Mouse (Mus musculus): ENCODE data around the gene Synj1.
A peak's percentile ranks its signal among the peaks of the same experiment; 100 is the strongest.

Synj1 gene

GRCm38 (mm10) chr16:91011021-91011683 is at the start of gene Synj1:
Synj1 (minus strand) TSS chr16:91011308.
- DNase-seq (ENCODE audit: low spot score in 2 of 2) = peak; percentile 80 to 85

GRCm38 (mm10) chr16:91057741-91058140 is 46.6 kb upstream of the Synj1 start:
- DNase-seq (ENCODE audit: low spot score in 2 of 2) = no peak

DNA sequence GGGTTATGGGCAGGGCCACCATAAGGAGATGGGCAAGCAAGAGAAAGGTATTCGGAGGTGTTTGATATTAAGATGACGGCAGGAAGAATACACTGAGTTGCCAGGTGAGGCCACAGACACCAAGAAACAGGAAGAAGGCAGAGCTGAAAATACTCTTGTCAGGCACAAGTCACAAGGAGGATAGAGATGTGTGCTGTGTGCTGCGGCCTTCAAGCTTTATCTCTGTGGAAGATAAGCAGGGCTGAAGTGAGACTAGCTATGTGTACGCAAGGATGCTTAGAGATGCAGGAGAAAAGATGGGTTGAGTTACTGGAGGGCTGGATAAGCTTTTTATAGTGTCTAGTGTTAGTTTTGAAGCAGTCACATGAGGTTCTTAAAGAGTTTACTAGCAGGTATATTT is 46.2 kb upstream of the Synj1 start:
- DNase-seq (ENCODE audit: low spot score in 2 of 2) = no peak

DNA sequence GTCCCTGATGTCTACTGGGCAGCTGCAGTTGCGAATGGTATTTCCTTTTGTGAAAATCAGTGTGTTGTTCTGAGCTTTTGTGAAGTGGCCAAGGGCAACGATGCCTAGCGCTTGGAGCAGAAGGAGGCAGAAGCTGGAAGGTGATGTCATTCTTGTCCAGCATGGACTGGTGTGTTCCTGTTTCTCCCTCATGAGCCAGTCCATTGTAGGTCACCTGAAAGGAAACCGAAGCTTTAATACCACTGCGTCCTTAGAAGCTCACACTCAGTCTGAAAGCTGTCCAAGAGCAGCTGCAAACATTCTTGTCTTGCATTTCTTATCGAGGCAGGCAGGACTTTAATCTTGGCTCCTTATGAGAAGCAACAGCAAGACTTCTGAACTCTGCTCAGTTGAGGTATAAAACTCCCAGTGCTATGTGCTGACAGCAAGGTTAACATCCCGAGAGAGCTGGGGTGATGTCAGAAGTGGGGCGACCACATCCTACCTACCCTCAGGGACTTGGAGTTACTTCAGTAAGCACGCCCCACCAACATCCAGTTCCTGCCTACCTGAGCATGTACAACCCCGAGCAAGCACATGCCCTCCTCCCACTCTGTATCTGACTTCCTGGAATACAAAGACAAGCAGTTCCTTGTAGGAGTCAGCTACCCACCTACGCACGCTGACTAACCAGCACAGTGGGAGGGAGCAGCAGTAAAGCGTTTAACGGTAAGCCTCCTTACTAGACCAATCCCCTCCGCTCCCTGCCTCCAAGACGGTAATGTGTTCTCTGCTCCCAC is 45.1 kb upstream of the Synj1 start:
- DNase-seq (ENCODE audit: low spot score in 2 of 2) = no peak

GRCm38 (mm10) chr16:91055150-91055549 is 44.0 kb upstream of the Synj1 start:
- DNase-seq (ENCODE audit: low spot score in 2 of 2) = no peak

- DNase-seq (ENCODE audit: low spot score in 2 of 2) = no peak
Observed at GRCm38 (mm10) chr16:91053599-91053998, 42.5 kb upstream of the Synj1 start.

GRCm38 (mm10) chr16:91045511-91045910 is 34.4 kb upstream of the Synj1 start:
- DNase-seq (ENCODE audit: low spot score in 2 of 2) = peak; percentile 29 to 47

DNA sequence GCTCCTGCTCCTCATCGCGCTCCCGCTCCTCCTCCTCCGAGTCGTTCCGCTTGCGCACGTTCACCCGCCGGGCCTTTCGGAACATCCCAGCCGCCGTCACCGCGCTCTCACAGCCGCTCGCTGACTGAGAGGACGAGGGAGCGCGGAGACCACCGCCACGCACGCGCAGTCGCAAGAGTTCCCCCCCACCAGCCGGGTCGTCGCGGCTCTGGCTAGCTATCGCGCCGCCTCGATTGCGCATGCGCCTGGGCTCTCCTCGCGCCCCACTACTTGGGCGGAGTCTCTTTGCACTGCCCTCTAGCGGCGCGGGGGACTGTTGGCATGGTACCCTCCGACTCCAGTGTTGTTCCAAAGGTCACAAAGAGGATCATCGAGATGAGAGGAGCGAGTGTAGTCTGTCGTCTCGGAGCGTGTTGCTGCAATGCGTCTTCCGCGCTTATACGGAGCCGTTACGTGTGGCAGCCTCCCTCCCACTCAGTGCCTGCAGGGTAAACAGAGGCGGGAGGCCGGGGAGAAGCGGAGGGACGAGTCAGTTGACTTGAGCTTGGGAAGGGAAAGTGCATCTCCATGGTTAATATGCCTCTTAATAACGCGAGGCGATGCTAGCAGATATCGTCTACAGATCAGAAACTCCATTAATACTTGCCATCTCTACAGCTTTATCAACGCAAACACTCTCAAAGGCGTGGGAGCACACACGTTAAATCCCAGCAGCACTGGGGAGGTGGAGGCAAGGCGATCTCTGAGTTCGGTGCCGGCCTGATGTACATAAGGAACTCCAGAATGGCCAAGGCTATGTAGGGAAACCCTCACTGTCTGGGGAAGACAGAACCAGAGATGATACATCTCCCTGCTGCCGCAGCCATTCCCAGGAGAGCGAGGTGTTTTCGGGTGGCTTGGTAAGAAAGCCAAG is 33.4 kb upstream of the Synj1 start, which contains the start of gene Paxbp1:
TSS of gene Paxbp1 (minus strand) at position 274 of the 913 bp plus-strand sequence.
- DNase-seq (ENCODE audit: low spot score in 2 of 2) = peak; percentile 99

DNA sequence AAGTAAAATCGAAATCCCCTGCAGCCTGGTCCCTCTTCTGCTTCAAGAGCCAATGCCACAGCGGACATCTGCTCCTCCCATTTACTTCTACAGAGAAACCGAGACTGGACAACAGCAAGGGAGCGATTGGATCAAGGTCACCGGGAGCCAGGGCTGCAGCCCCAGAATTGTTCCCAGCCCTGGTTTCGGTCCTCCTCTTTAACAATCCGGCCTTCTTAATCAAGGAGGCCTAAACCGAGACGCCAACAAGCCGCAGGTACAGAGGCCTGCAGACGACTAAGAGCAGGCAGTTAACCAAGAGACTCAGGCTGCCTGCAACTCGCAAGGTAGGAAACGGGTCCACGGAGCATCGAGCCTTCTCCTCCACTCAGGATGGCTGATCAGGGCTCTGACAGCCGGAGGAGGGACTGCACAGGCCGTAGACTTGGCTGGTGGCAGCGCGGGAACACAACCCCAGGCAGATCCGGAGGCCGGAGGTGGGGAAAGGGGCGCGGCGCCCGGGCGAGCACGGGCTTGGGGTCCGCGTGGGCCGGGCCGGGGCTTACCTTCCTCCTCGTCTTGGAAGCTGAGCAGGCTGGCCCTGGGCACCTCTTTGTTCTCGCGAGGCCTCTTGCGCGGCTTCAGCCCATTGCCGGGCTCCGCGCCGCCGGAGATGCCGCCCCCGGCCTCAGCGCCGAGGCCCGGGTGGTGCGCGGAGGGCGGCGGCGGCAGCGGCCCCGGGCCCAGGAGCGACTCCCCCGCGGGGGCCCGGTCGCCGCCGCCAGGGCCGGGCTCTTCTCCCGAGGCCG is 32.5 kb upstream of the Synj1 start:
- DNase-seq (ENCODE audit: low spot score in 2 of 2) = peak; percentile 18 to 47

- no peak for DNase-seq (ENCODE audit: low spot score in 2 of 2)
Observed at GRCm38 (mm10) chr16:91042640-91043039, 31.5 kb upstream of the Synj1 start.

- no peak for DNase-seq (ENCODE audit: low spot score in 2 of 2)
Observed at GRCm38 (mm10) chr16:91035866-91036265, 24.8 kb upstream of the Synj1 start.

DNA sequence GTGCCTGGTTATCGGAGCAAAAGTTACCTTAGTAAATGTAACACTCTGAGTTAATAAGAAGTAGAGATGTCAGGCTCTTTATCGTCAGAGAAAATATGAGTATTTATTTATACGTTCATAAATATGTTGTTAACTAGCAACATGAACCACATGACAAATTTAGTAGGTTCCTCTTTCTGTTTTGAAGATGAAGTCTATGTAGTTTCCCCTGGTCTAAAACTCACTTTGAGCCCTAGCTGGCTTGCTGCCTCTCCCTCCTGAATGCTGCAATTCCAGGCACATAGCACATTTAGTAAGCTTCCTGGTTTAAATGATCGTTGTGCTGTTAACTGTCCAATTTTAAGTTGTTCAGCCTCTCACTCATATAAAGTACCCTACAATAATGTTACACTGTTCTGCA is 19.6 kb upstream of the Synj1 start:
- no peak for DNase-seq (ENCODE audit: low spot score in 2 of 2)

GRCm38 (mm10) chr16:91029901-91030300 is 18.8 kb upstream of the Synj1 start:
- no peak for DNase-seq (ENCODE audit: low spot score in 2 of 2)

DNA sequence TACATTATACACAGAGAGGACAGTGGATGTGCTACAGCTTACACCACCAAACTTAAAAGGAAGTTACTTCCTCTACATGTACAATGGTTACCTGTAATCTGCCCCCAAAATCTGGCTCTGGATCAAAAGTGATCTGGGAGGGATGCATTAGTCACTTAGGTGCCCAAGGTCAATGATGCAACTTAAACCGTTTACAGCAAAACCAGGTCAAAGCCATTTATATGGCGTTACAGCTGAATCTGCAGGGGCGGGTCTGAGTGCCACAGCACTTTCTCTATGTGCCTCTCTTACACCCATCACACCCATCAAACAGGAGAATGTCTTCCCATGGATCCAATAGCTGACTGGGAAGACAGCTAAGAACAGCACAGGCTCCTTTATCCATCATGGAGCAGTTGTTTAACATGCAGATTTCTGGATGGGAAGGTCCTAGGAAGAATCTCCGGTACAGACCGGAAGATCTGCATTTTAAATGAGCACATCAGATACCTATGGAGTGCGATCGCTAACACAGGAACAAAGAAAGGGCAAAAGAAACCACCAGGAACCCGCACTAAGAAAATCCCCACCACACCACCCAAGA is 18.1 kb upstream of the Synj1 start:
- DNase-seq (ENCODE audit: low spot score in 2 of 2) = no peak

- no peak for DNase-seq (ENCODE audit: low spot score in 2 of 2)
Observed at GRCm38 (mm10) chr16:91026290-91026689, 15.2 kb upstream of the Synj1 start.

GRCm38 (mm10) chr16:91023384-91023783 is 12.3 kb upstream of the Synj1 start:
- no peak for DNase-seq (ENCODE audit: low spot score in 2 of 2)

- no peak for DNase-seq (ENCODE audit: low spot score in 2 of 2)
Observed at GRCm38 (mm10) chr16:91020842-91021483, 9.9 kb upstream of the Synj1 start.

- DNase-seq (ENCODE audit: low spot score in 2 of 2) = no peak
Observed at GRCm38 (mm10) chr16:91019476-91019875, 8.4 kb upstream of the Synj1 start.

- no peak for DNase-seq (ENCODE audit: low spot score in 2 of 2)
Observed at GRCm38 (mm10) chr16:91015761-91016160, 4.7 kb upstream of the Synj1 start.

- DNase-seq (ENCODE audit: low spot score in 2 of 2) = no peak
Observed at GRCm38 (mm10) chr16:91011847-91012246, 739 bp upstream of the Synj1 start.

Measured in spleen, postnatal 14 days (tissue).